Mouse (Mus musculus) hindbrain, postnatal 0 days (tissue): ENCODE measurements around the gene Lpin1. TPM values are rescaled to one million over a fixed set of nuclear protein-coding genes. Genes with fewer than 3 reads are reported as not detected.

Source experiments
- ATAC-seq: fragments of 200-750 bp; cut with Nextera tagmentation; 2 replicates; pipeline ENCODE4 v1.8.0; 2017; ENCODE audit warnings: mild to moderate bottlenecking, moderate TSS enrichment, moderate library complexity
- DNase-seq: peaks from one replicate; pipeline ENCODE4 v3.0.0-alpha.2; 2015; ENCODE audit warnings: low spot score
- H3K27ac ChIP-seq: fragments of 300-500 bp; sonication (generic); 2 replicates; pipeline ENCODE4 v1.5.1; 2014; ENCODE audit warnings: mild to moderate bottlenecking
- H3K27me3 ChIP-seq: fragments of 300-500 bp; sonication (generic); 2 replicates; pipeline ENCODE4 v1.6.1; 2014; ENCODE audit warnings: low read length, mixed read lengths; ENCODE audit not compliant: insufficient read depth
- H3K36me3 ChIP-seq: fragments of 300-500 bp; sonication (generic); 2 replicates; pipeline ENCODE4 v1.6.1; 2014; ENCODE audit warnings: low read length, mixed read lengths; ENCODE audit not compliant: insufficient read depth
- H3K4me1 ChIP-seq: fragments of 300-500 bp; sonication (generic); 2 replicates; pipeline ENCODE4 v1.6.1; 2014; ENCODE audit warnings: antibody characterized with exemption, low read length, mixed read lengths; ENCODE audit not compliant: insufficient read depth
- H3K4me2 ChIP-seq: fragments of 300-500 bp; sonication (generic); 2 replicates; pipeline ENCODE4 v1.6.1; 2014; ENCODE audit warnings: low read depth, mild to moderate bottlenecking, low read length, moderate library complexity, mixed read lengths
- H3K4me3 ChIP-seq: fragments of 300-500 bp; sonication (generic); 2 replicates; pipeline ENCODE4 v1.5.1; 2014; ENCODE audit warnings: low read length
- H3K9ac ChIP-seq: fragments of 300-500 bp; sonication (generic); replicated peaks from 2 replicates; pipeline ENCODE4 v1.6.1; 2014; ENCODE audit warnings: mild to moderate bottlenecking, low read length, moderate library complexity, mixed read lengths
- H3K9me3 ChIP-seq: fragments of 300-500 bp; sonication (generic); 2 replicates; pipeline ENCODE4 v1.6.1; 2016; ENCODE audit warnings: low read length, mixed read lengths
- CTCF ChIP-seq: IDR thresholded peaks from 2 replicates; pipeline ENCODE4 v1.5.1; 2016; ENCODE audit warnings: antibody characterized with exemption, control low read depth, low read depth
- whole genome bisulfite sequencing: fragments of 180-500 bp; shearing (Covaris S2); extraction: QIAGEN DNeasy Blood & Tissue Kit; methylation state at CpG from one replicate; pipeline ENCODE4 v1.1.7; 2014; 5-methylcytosine and 5-hydroxymethylcytosine counted together
- polyA plus RNA-seq: library from polyadenylated mRNA; unstranded; fragments of >200 nt; fragmentation: Nextera tagmentation; extraction: Ambion mirVana; gene quantifications from 2 replicates; pipeline ENCODE4 v1.2.1, GENCODE M21; 2015
- total RNA-seq: library from RNA; depleted of rRNA; stranded (reverse); fragments of >200 nt; gene quantifications from 2 replicates; pipeline ENCODE4 v1.2.3, GENCODE M21; 2014

Gene Lpin1
- total and polyA plus RNA-seq, 2 experiments from 2014 or later = 9.4 to 21.9 TPM

DNA sequence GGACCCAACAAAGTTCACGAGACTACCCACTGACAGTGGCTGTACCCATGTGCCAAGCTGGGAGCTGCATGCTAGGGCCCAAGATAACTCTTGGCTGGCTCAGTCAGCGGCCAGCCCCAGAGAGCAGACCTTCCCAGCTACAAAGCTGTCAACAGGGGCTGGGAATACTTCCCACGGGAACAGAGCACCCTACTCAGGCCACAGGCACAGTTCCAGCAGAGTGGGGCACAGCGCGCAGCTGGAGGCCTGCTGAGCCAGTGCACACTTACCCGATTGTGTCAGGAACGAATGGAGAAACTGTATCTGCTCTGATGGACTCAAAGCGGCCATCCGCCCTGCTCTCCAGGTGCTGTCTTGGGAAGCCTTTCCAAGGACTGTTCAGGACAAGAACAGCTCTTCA, 95.6 kb downstream of the Lpin1 start:
- peak; percentile 62 for DNase-seq
- no peak overlapping the region for H3K4me3 ChIP-seq
- no peaks in the 10 kb centered on the region for H3K36me3 ChIP-seq
- no peaks in the 10 kb centered on the region for H3K9me3 ChIP-seq
- no peaks in the 10 kb centered on the region for H3K27me3 ChIP-seq
- H3K4me1 ChIP-seq = no peaks in the 10 kb centered on the region
- no peak for TF ChIP-seq CTCF
- 0 out of 2 replicates have a peak overlapping the region, but pooled peaks have one; percentile 28 for H3K27ac ChIP-seq
- 70% methylated on average over 9 of the region's 9 CpGs for WGBS
- H3K4me2 ChIP-seq = no peak overlapping the region
- no peak overlapping the region for H3K9ac ChIP-seq
- ATAC-seq = peak; percentile 88

DNA sequence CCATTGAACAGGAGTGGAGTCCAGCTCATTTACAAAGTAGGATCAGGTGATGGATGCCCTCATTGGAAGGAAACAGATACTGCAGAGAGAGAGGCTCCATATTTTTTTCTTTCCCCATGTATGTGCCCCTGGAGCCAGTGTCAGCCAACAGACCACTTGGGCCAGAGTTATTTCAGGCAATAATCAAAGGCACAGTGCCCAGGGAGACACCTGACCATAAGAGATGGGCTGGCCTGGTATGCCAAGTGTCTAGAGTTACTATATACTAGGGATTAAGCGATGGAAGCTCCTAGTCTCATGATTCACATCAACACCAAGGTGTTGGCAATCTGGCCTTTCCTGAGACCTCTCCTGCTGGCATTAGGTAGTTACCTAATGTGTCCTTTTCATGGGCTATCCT, 97.8 kb downstream of the Lpin1 start:
- 89% methylated on average over 1 of the region's 1 CpGs for WGBS

DNA sequence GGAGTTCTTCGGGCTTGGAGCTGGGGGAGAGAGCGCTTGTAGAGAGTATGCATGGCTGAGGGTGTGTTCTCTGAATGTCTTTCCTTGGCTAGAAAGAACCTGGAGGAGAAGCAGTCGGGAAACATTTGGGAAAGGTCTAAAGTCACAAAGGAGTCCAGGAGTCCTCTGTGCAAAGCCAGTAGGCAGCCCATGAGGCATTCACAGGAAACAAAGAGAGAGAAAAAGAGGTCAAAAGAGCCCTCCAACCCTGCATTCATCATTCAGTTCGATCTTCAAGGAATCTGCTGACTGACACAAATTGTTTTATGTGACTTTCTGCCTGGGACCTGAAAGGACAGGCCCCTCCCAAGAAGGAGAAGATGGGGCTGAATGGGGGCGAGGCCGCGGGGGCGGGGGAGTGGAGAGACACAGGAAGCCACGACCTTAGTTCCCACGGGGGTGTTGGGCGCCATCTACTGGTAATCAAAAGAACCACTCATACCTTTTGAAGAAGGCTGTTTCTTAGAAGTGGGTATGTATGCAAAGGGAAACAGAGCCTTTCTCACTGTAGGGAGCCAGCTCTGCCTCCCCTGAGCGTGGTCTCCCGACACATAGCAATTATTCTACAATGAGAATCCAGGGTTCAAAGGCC, 101.5 kb downstream of the Lpin1 start:
- Histone ChIP-seq H3K9me3 (no peaks in the 10 kb centered on the region), H3K27me3 (no peaks in the 10 kb centered on the region), H3K9ac (no peak overlapping the region), H3K4me2 (peak overlapping the region; percentile 10), H3K36me3 (no peaks in the 10 kb centered on the region), H3K4me3 (no peak overlapping the region), H3K4me1 (no peaks in the 10 kb centered on the region; the same call in none of the 2 replicates), H3K27ac (no peak overlapping the region)
- DNase-seq (peak; percentile 86), ATAC-seq (peak; percentile 75)
- WGBS = 8% methylated on average over 13 of the region's 13 CpGs
- TF ChIP-seq CTCF = peak; percentile 89

More for the DNA sequence above, 97.8 kb downstream of the Lpin1 start:
- Histone ChIP-seq H3K4me3 (no peak overlapping the region), H3K9me3 (no peaks in the 10 kb centered on the region), H3K27ac (no peak overlapping the region), H3K27me3 (no peaks in the 10 kb centered on the region), H3K4me2 (no peak overlapping the region), H3K36me3 (no peaks in the 10 kb centered on the region), H3K9ac (no peak overlapping the region), H3K4me1 (no peaks in the 10 kb centered on the region; the same call in 1 of the 2 replicates)
- ATAC-seq (no peak), DNase-seq (no peak)
- no peak for TF ChIP-seq CTCF

DNA sequence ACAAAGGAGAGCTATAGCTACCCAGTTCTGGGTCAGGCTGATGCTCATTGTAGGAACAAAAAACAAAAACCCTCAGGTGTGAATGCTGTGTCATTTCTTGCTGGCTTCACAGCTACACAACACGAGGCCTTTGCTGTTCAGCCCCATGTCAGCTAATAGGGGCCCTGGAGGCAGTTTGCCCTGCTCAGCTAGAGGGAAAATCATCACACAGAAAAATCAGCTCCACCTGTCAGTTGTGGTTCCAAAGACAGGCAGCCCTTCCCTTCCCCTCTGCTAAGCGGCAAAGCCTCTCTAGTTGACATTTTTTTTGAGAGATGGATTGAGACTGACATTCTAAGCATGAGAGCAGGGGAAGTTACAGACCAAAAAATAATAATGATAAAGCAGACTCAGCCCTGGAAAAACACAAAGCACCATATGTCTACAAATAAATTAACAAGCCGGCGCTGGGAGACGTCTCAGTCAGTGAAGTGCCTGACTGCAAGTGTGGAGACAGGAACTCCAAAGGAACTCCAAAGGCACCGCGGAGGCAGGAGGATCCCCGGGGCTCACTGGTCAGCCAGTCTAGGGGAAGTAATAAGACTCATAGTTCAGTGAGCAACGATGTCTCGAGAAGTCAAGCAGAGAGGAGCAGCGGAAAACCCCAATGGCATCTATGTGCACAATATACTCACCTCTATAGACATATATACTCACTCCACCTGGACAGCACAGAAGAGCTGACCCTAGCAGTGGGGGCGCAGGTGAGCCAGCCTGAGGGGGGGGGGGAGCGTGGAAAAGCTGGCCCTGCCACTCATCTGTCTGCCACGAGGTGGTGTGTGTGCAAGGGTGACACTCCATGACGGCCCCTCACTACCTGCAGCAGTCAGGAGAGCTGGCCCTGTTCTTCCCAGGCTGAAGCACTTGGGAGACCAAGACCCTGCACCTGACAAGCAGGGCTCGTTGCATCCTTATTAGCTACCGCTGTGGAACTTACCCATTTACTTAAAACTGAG, 103.7 kb downstream of the Lpin1 start:
- no peak overlapping the region for H3K4me2 ChIP-seq
- no peaks in the 10 kb centered on the region; the same call in none of the 2 replicates for H3K4me1 ChIP-seq
- H3K27ac ChIP-seq = no peak overlapping the region
- H3K36me3 ChIP-seq = no peaks in the 10 kb centered on the region
- peak; percentile 45 for TF ChIP-seq CTCF
- H3K9ac ChIP-seq = no peak overlapping the region
- H3K27me3 ChIP-seq = no peaks in the 10 kb centered on the region
- H3K9me3 ChIP-seq = no peaks in the 10 kb centered on the region
- no peak overlapping the region for H3K4me3 ChIP-seq
- ATAC-seq (no peak), DNase-seq (peak; percentile 18)
- WGBS = 49% methylated on average over 17 of the region's 17 CpGs

DNA sequence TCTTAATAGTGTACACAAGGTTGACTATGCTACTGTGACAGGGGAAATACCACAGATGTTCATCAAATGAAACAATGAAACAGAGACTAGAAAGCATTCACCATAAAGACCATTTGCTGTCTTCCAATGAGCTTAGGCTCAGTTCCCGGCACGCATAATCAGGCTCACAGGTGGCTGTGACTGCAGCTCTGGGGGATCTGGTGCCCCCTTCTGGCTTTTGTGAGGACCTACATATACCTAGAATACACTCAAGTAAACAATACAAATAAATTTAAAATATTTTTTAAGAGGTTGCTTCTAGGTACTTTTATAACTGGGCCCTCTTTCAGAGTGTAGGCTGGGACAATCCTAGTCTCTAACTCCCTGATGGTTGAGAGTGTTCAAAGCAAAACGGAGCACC, 106.5 kb downstream of the Lpin1 start:
- Histone ChIP-seq H3K9ac (no peak overlapping the region), H3K4me3 (no peak overlapping the region), H3K27ac (no peak overlapping the region), H3K4me2 (no peak overlapping the region), H3K27me3 (no peaks in the 10 kb centered on the region), H3K4me1 (no peaks in the 10 kb centered on the region; the same call in none of the 2 replicates), H3K9me3 (no peaks in the 10 kb centered on the region), H3K36me3 (no peaks in the 10 kb centered on the region)
- 95% methylated on average over 3 of the region's 3 CpGs for WGBS
- TF ChIP-seq CTCF = 0 out of 2 replicates have a peak, but pooled peaks have one; percentile 10
- ATAC-seq (no peak), DNase-seq (no peak)

DNA sequence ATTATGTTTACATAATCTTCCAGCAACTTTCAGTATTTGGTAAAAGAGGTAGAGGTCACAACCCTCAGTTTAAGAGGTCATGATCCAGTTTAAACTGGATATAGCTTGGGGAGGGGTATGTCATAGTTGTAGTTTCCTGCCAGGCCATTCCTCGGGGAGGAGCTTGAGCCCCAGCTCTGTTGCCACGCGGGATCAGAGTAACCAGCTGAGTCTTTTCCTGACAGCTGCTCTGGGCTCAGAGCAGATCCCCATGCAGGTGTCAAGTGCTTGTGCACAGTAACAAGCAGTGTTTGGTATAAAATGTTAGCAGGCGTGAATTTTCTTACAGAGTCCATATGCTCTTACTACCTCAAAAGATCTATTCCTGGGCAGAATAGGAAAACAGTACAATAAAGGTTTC, 112.8 kb downstream of the Lpin1 start:
- no peak for TF ChIP-seq CTCF
- Histone ChIP-seq H3K27me3 (no peaks in the 10 kb centered on the region), H3K4me2 (no peak overlapping the region), H3K36me3 (no peaks in the 10 kb centered on the region), H3K27ac (no peak overlapping the region), H3K4me3 (no peak overlapping the region), H3K4me1 (no peaks in the 10 kb centered on the region), H3K9ac (no peak overlapping the region), H3K9me3 (no peaks in the 10 kb centered on the region)
- no peak for ATAC-seq
- no peak for DNase-seq
- WGBS = 37% methylated on average over 4 of the region's 4 CpGs
